Mouse (Mus musculus) spleen, adult 2 months (tissue): ENCODE measurements around the gene Ttc12.

Experiments used
- CTCF ChIP-seq: fragments of 200-500 bp; IDR thresholded peaks from 2 replicates; pipeline ENCODE4 v1.5.1; 2011; ENCODE audit warnings: mild to moderate bottlenecking, inconsistent platforms; ENCODE audit not compliant: insufficient read depth, insufficient read length, insufficient replicate concordance; ENCODE audit errors: extremely low read depth
- POLR2A ChIP-seq: fragments of 200-500 bp; IDR thresholded peaks from 2 replicates; pipeline ENCODE4 v1.6.1; 2011; ENCODE audit warnings: low read depth, low read length, inconsistent platforms

GRCm38 (mm10) chr9:49427478-49427877, 58.5 kb downstream of the Ttc12 start:
- TF ChIP-seq CTCF, result no peak
- TF ChIP-seq POLR2A, result no peak
